Mouse (Mus musculus): ENCODE data around the gene Mapre1. TPM values are rescaled to one million over a fixed set of nuclear protein-coding genes. Genes with fewer than 3 reads are reported as not detected.
"Not testable (repeated sequence)": the region's sequence is repeated elsewhere in the genome, so short reads cannot be mapped to it uniquely, and the experiment has no call there.

The Mapre1 gene
- polyA plus RNA-seq, 1 experiment from 2014 or later, result 228 TPM

DNA sequence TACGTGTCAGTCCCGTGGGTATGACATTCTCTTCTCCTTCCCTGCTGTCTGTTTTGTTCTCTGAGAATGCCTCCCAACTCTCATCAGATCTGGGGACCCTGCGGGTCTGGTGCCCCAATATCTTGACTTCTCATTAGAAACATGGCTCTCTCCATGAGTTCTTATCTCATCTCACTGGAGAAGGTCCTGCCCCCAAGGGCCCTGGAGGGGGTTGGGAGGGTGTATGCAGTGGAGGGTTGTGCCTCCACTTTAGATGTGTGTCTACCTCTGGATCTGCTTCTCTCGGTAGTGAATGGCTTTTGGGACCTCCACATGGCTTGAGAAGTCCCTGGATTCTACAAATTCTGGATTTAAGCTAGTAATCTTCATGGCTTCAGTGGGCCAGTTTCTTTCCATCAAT, 40.1 kb downstream of the Mapre1 start:
- 90% methylated on average over 4 of the region's 4 CpGs for WGBS
- no peaks in the 10 kb centered on the region for H3K9me3 ChIP-seq
- no peaks in the 10 kb centered on the region for H3K36me3 ChIP-seq
- H3K27me3 ChIP-seq, result no peaks in the 10 kb centered on the region
- no peak overlapping the region for H3K4me3 ChIP-seq
- no peak overlapping the region for H3K4me2 ChIP-seq (replicated peaks)
- H3K27ac ChIP-seq, result no peak overlapping the region
- H3K4me1 ChIP-seq, result peaks cover 12% of the 10 kb centered on the region; the same call in 1 of the 2 replicates
- no peak for ATAC-seq (ENCODE audit: low FRiP score, low read depth)
- H3K9ac ChIP-seq, result no peak overlapping the region

GRCm38 (mm10) chr2:153784668-153785067, 43.6 kb downstream of the Mapre1 start:
- Histone ChIP-seq H3K4me3 (no peak overlapping the region), H3K27me3 (no peaks in the 10 kb centered on the region), H3K9me3 (no peaks in the 10 kb centered on the region), H3K36me3 (no peaks in the 10 kb centered on the region), H3K4me2 (replicated peaks) (no peak overlapping the region), H3K4me1 (no peaks in the 10 kb centered on the region), H3K27ac (no peak overlapping the region), H3K9ac (no peak overlapping the region)
- no peak for ATAC-seq (ENCODE audit: low FRiP score, low read depth)
- WGBS, result 80% methylated on average over 2 of the region's 2 CpGs

DNA sequence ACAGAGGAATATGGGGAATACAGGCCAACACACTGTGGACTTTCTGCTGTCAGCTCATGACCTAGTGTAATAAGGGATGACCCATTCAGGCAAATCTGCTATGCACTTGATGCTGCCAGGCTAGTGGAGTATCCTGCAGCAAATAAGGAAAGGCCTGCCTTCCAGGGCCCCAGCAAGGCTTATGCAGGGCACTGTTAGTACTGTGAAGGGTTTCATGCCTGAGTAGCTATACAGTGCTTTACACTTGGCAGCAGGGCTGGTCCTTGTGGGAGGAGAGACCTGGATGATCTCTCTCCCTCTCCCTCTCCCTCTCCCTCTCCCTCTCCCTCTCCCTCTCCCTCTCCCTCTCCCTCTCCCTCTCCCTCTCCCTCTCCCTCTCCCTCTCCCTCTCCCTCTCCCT, 52.3 kb downstream of the Mapre1 start:
- H3K4me1 ChIP-seq, result no peaks in the 10 kb centered on the region
- no peaks in the 10 kb centered on the region for H3K9me3 ChIP-seq
- H3K27ac ChIP-seq, result no peak overlapping the region
- H3K4me3 ChIP-seq, result no peak overlapping the region
- no peak for ATAC-seq (ENCODE audit: low FRiP score, low read depth)
- H3K9ac ChIP-seq, result no peak overlapping the region
- no peaks in the 10 kb centered on the region for H3K36me3 ChIP-seq
- no peak overlapping the region for H3K4me2 ChIP-seq (replicated peaks)
- H3K27me3 ChIP-seq, result no peaks in the 10 kb centered on the region

GRCm38 (mm10) chr2:153795090-153795489, 54.0 kb downstream of the Mapre1 start:
- Histone ChIP-seq H3K36me3 (no peaks in the 10 kb centered on the region), H3K27me3 (no peaks in the 10 kb centered on the region), H3K27ac (no peak overlapping the region), H3K9ac (no peak overlapping the region), H3K4me3 (no peak overlapping the region), H3K9me3 (no peaks in the 10 kb centered on the region), H3K4me2 (replicated peaks) (no peak overlapping the region), H3K4me1 (no peaks in the 10 kb centered on the region)
- 64% methylated on average over 5 of the region's 5 CpGs for WGBS
- ATAC-seq (ENCODE audit: low FRiP score, low read depth), result 0 out of 2 replicates have a peak, but pooled peaks have one; percentile 32

DNA sequence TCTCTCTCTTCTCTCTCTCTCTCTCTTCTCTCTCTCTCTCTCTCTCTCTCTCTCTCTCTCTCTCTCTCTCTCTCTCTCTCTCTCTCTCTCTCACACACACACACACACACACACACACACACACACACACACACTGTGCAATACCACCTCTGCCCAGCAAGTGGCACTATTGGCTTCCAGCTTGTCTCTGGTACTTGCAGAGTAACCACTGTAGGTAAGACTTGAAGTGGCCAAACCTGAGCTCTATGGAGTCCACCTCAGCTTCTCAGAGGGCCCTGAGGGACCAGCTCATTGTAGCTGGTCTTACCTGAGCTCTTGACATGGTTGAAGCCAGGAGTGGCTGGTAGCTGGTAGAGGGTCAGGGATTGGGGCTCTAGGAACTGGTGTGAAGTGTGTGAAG, 66.4 kb downstream of the Mapre1 start:
- not testable (repeated sequence) for H3K27ac ChIP-seq; ATAC-seq (ENCODE audit: low FRiP score, low read depth); H3K4me2 ChIP-seq (replicated peaks); H3K4me1 ChIP-seq; H3K36me3 ChIP-seq; H3K9me3 ChIP-seq; H3K9ac ChIP-seq; H3K27me3 ChIP-seq; H3K4me3 ChIP-seq

- Histone ChIP-seq H3K27ac (no peak overlapping the region), H3K9ac (no peak overlapping the region), H3K27me3 (no peaks in the 10 kb centered on the region), H3K9me3 (no peaks in the 10 kb centered on the region), H3K4me3 (no peak overlapping the region), H3K4me1 (no peaks in the 10 kb centered on the region), H3K4me2 (replicated peaks) (no peak overlapping the region), H3K36me3 (no peaks in the 10 kb centered on the region)
- WGBS, result 79% methylated on average over 8 of the region's 8 CpGs
- no peak for ATAC-seq (ENCODE audit: low FRiP score, low read depth)
Observed at GRCm38 (mm10) chr2:153808146-153808545, 67.1 kb downstream of the Mapre1 start.

- WGBS, result 76% methylated on average over 6 of the region's 6 CpGs
- no peaks in the 10 kb centered on the region for H3K4me1 ChIP-seq
- H3K36me3 ChIP-seq, result no peaks in the 10 kb centered on the region
- no peak overlapping the region for H3K27ac ChIP-seq
- H3K9me3 ChIP-seq, result no peaks in the 10 kb centered on the region
- no peak overlapping the region for H3K4me2 ChIP-seq (replicated peaks)
- H3K9ac ChIP-seq, result no peak overlapping the region
- no peaks in the 10 kb centered on the region for H3K27me3 ChIP-seq
- no peak for ATAC-seq (ENCODE audit: low FRiP score, low read depth)
- no peak overlapping the region for H3K4me3 ChIP-seq
Observed at GRCm38 (mm10) chr2:153808841-153809240, 67.8 kb downstream of the Mapre1 start.

GRCm38 (mm10) chr2:153809921-153810320, 68.8 kb downstream of the Mapre1 start:
- H3K27me3 ChIP-seq, result no peaks in the 10 kb centered on the region
- 65% methylated on average over 3 of the region's 3 CpGs for WGBS
- H3K4me1 ChIP-seq, result no peaks in the 10 kb centered on the region
- H3K36me3 ChIP-seq, result no peaks in the 10 kb centered on the region
- no peak overlapping the region for H3K27ac ChIP-seq
- H3K4me3 ChIP-seq, result no peak overlapping the region
- no peak overlapping the region for H3K4me2 ChIP-seq (replicated peaks)
- no peak overlapping the region for H3K9ac ChIP-seq
- H3K9me3 ChIP-seq, result no peaks in the 10 kb centered on the region
- ATAC-seq (ENCODE audit: low FRiP score, low read depth), result no peak

- no peak overlapping the region for H3K4me2 ChIP-seq (replicated peaks)
Observed at GRCm38 (mm10) chr2:153822005-153822543, 81.0 kb downstream of the Mapre1 start.

More at GRCm38 (mm10) chr2:153822005-153822543, 81.0 kb downstream of the Mapre1 start:
- H3K4me1 ChIP-seq, result no peaks in the 10 kb centered on the region
- whole genome bisulfite sequencing, result 84% methylated on average over 2 of the region's 2 CpGs
- no peak overlapping the region for H3K9ac ChIP-seq
- no peaks in the 10 kb centered on the region for H3K36me3 ChIP-seq
- no peak overlapping the region for H3K27ac ChIP-seq
- no peak overlapping the region for H3K4me3 ChIP-seq
- no peaks in the 10 kb centered on the region for H3K9me3 ChIP-seq
- H3K27me3 ChIP-seq, result peaks cover 1% of the 10 kb centered on the region; the same call in 1 of the 2 replicates
- ATAC-seq (ENCODE audit: low FRiP score, low read depth), result no peak

Other genes starting within 250 kb of the Mapre1 start
- gene 4930404H24Rik, start 248.5 kb upstream of the Mapre1 start, polyA plus RNA-seq (2015; fragmentation: Nextera tagmentation; extraction: Ambion mirVana), result not detected in 2 replicates
- gene Nol4l, start 211.3 kb upstream of the Mapre1 start, polyA plus RNA-seq (2015; fragmentation: Nextera tagmentation; extraction: Ambion mirVana), result 11.8 and 13.2 TPM in 2 replicates
- gene Commd7, start 108.5 kb upstream of the Mapre1 start, polyA plus RNA-seq (2015; fragmentation: Nextera tagmentation; extraction: Ambion mirVana), result 77.0 and 79.4 TPM in 2 replicates
- 10.8 and 11.1 TPM in 2 replicates for gene Dnmt3b, start 91.8 kb upstream of the Mapre1 start, polyA plus RNA-seq (2015; fragmentation: Nextera tagmentation; extraction: Ambion mirVana)
- gene Dnmt3c, start 44.6 kb upstream of the Mapre1 start, polyA plus RNA-seq (2015; fragmentation: Nextera tagmentation; extraction: Ambion mirVana), result not detected in 2 replicates
- 0.09 and 0.15 TPM in 2 replicates for gene Efcab8, start 38.7 kb downstream of the Mapre1 start, polyA plus RNA-seq (2015; fragmentation: Nextera tagmentation; extraction: Ambion mirVana)
- gene Sun5, start 129.8 kb downstream of the Mapre1 start, polyA plus RNA-seq (2015; fragmentation: Nextera tagmentation; extraction: Ambion mirVana), result not detected in 2 replicates
- not detected in 2 replicates for gene Bpifb2, start 133.8 kb downstream of the Mapre1 start, polyA plus RNA-seq (2015; fragmentation: Nextera tagmentation; extraction: Ambion mirVana)
- not detected in 2 replicates for gene Bpifb6, start 159.1 kb downstream of the Mapre1 start, polyA plus RNA-seq (2015; fragmentation: Nextera tagmentation; extraction: Ambion mirVana)
- gene Bpifb3, start 177.0 kb downstream of the Mapre1 start, polyA plus RNA-seq (2015; fragmentation: Nextera tagmentation; extraction: Ambion mirVana), result not detected in 2 replicates
- gene Bpifb4, start 196.9 kb downstream of the Mapre1 start, polyA plus RNA-seq (2015; fragmentation: Nextera tagmentation; extraction: Ambion mirVana), result not detected in 2 replicates
- not detected in 2 replicates for gene Bpifa6, start 233.7 kb downstream of the Mapre1 start, polyA plus RNA-seq (2015; fragmentation: Nextera tagmentation; extraction: Ambion mirVana)